Mouse (Mus musculus): ENCODE data around the gene Cabp4.

GRCm38 (mm10) chr19:4136463-4136862 lies 7.4 kb downstream of the Cabp4 start:
- TF ChIP-seq GATA1 (IDR thresholded peaks at IDR 0.05; ENCODE audit: low read length) (no peak), TAL1 (IDR thresholded peaks at IDR 0.05; ENCODE audit: low read length) (no peak)
